11 mouse cellular contexts compared by ENCODE assay signal in the genomic region with DNA sequence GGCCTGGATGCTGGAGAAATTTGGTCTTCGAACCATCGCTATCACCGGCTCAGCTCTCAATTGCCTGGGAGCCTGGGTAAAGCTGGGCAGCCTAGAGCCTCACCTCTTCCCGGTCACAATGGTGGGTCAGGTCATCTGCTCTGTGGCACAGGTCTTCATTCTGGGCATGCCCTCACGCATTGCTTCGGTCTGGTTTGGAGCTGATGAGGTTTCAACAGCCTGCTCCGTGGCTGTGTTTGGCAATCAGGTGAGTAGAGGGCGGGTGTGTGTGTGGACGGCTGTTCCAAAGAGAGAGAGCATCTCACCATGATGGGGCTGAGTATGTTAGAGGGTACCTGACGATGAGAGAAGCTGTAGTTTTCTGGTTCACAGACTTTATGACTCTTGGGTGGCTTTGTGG. TPM values are rescaled to one million over a fixed set of nuclear protein-coding genes. Genes with fewer than 3 reads are reported as not detected.
DNase-seq lines count a peak whose midpoint lies in the region; ATAC-seq and TF ChIP-seq lines count a peak whose summit lies in the region.
"Had no signal": no experiment of that assay in that cellular context is flagged by ENCODE, and none has a peak within 500 bp of the region (broad histone marks: within the 10 kb centered on the region; RNA-seq: fewer than 3 reads in every experiment).

No protein-coding gene starts in this region.

- peaks cover 16% of the 10 kb centered on the region for H3K4me1 ChIP-seq in heart, embryonic 15.5 days (replicated peaks)
- peaks cover 17% of the 10 kb centered on the region for H3K4me1 ChIP-seq in midbrain, embryonic 10.5 days
- no peaks in the 10 kb centered on the region; the same call in 1 of the 2 replicates for H3K4me1 ChIP-seq in midbrain, embryonic 11.5 days (ENCODE audit: control insufficient read depth, insufficient read depth, low read length)
- H3K4me1 ChIP-seq in liver, embryonic 12.5 days: peaks cover 11% of the 10 kb centered on the region
- H3K4me1 ChIP-seq in stomach, embryonic 14.5 days (ENCODE audit: control insufficient read depth, insufficient read depth, low read length): peaks cover 3% of the 10 kb centered on the region; the same call in 1 of the 2 replicates
- peaks cover 11% of the 10 kb centered on the region for H3K4me1 ChIP-seq in thymus, adult 2 months (replicated peaks; ENCODE audit: control insufficient read depth, insufficient read depth, low read length)

- H3K36me3 ChIP-seq in heart, embryonic 15.5 days: no peaks in the 10 kb centered on the region
- no peaks in the 10 kb centered on the region for H3K36me3 ChIP-seq in midbrain, embryonic 10.5 days
- no peaks in the 10 kb centered on the region for H3K36me3 ChIP-seq in midbrain, embryonic 11.5 days (ENCODE audit: control insufficient read depth, insufficient read depth, low read length)
- no peaks in the 10 kb centered on the region for H3K36me3 ChIP-seq in liver, embryonic 12.5 days
- no peaks in the 10 kb centered on the region for H3K36me3 ChIP-seq in stomach, embryonic 14.5 days (ENCODE audit: control insufficient read depth, insufficient read depth, low read length)
- H3K36me3 ChIP-seq in thymus, adult 2 months (ENCODE audit: control insufficient read depth, insufficient read depth, low read length): no peaks in the 10 kb centered on the region
- H3K36me3 ChIP-seq: G1E had no signal

- H3K27me3 ChIP-seq in heart, embryonic 15.5 days: peaks cover 23% of the 10 kb centered on the region
- peaks cover 35% of the 10 kb centered on the region for H3K27me3 ChIP-seq in midbrain, embryonic 10.5 days (ENCODE audit: low read depth, poor library complexity, severe bottlenecking)
- peaks cover 11% of the 10 kb centered on the region for H3K27me3 ChIP-seq in midbrain, embryonic 11.5 days (ENCODE audit: control insufficient read depth, insufficient read depth, low read length)
- H3K27me3 ChIP-seq in liver, embryonic 12.5 days (replicated peaks): peaks cover 43% of the 10 kb centered on the region
- no peaks in the 10 kb centered on the region for H3K27me3 ChIP-seq in stomach, embryonic 14.5 days (ENCODE audit: control insufficient read depth, insufficient read depth, low read length)
- no peaks in the 10 kb centered on the region for H3K27me3 ChIP-seq in thymus, adult 2 months (ENCODE audit: control insufficient read depth, insufficient read depth, low read length)

- 0 out of 2 replicates have a peak overlapping the region, but pooled peaks have one; percentile 8 for H3K9ac ChIP-seq in heart, embryonic 15.5 days
- H3K9ac ChIP-seq in midbrain, embryonic 11.5 days (ENCODE audit: low read length): no peak overlapping the region
- no peak overlapping the region for H3K9ac ChIP-seq in liver, embryonic 12.5 days
- H3K9ac ChIP-seq in stomach, embryonic 14.5 days (replicated peaks; ENCODE audit: low read depth, low read length): no peak overlapping the region

- 80% methylated on average over 10 of the region's 10 CpGs for WGBS in heart, embryonic 15.5 days
- WGBS in midbrain, embryonic 10.5 days: 92% methylated on average over 10 of the region's 10 CpGs
- WGBS in midbrain, embryonic 11.5 days: 92% methylated on average over 10 of the region's 10 CpGs
- WGBS in liver, embryonic 12.5 days (ENCODE audit: insufficient replicate concordance): 72% methylated on average over 10 of the region's 10 CpGs
- 77% methylated on average over 10 of the region's 10 CpGs for WGBS in stomach, embryonic 14.5 days
- WGBS in thymus, adult 2 months: 88% methylated on average over 10 of the region's 10 CpGs

- no peak for ATAC-seq in heart, embryonic 15.5 days (replicated peaks; ENCODE audit: insufficient number of reproducible peaks, insufficient read depth, low FRiP score, low read depth)
- ATAC-seq in midbrain, embryonic 11.5 days (ENCODE audit: low FRiP score): no peak
- no peak for ATAC-seq in liver, embryonic 12.5 days
- no peak for ATAC-seq in stomach, embryonic 14.5 days (ENCODE audit: insufficient number of reproducible peaks, insufficient read depth, low FRiP score, low read depth)

- H3K4me3 ChIP-seq in heart, embryonic 15.5 days: peak overlapping the region; percentile 61
- peak overlapping the region; percentile 62; the same call in 1 of the 2 replicates for H3K4me3 ChIP-seq in midbrain, embryonic 10.5 days
- H3K4me3 ChIP-seq in midbrain, embryonic 11.5 days (ENCODE audit: low read depth, low read length): no peak overlapping the region
- H3K4me3 ChIP-seq in liver, embryonic 12.5 days: no peak overlapping the region; the same call in 1 of the 2 replicates
- no peak overlapping the region for H3K4me3 ChIP-seq in stomach, embryonic 14.5 days (ENCODE audit: low read depth, low read length)
- no peak overlapping the region for H3K4me3 ChIP-seq in thymus, adult 2 months (ENCODE audit: control insufficient read depth, insufficient read depth, low read length)

- no peak for TF ChIP-seq POLR2A in thymus, adult 2 months (IDR thresholded peaks at IDR 0.05; ENCODE audit: control insufficient read depth, extremely low read depth, insufficient read depth, low read length, poor library complexity)

- TF ChIP-seq CTCF in thymus, adult 2 months (IDR thresholded peaks at IDR 0.05; ENCODE audit: borderline replicate concordance, control insufficient read depth, extremely low read depth, insufficient read depth, low read length, poor library complexity): no peak

- no peak for DNase-seq in heart, adult 18-20 months
- no peak for DNase-seq in midbrain, embryonic 10.5 days (ENCODE audit: low spot score)
- no peak for DNase-seq in midbrain, embryonic 11.5 days (ENCODE audit: low spot score, missing footprints)
- DNase-seq in adrenal gland, postnatal 25 days: no peak
- DNase-seq in thymus, adult 2 months: no peak
- DNase-seq: adrenal gland, adult 8-10 months; cerebellum, postnatal 14 days had no signal

- no peak overlapping the region for H3K27ac ChIP-seq in heart, embryonic 15.5 days
- H3K27ac ChIP-seq in midbrain, embryonic 10.5 days (replicated peaks): no peak overlapping the region
- no peak overlapping the region for H3K27ac ChIP-seq in midbrain, embryonic 11.5 days (ENCODE audit: low read depth, low read length)
- no peak overlapping the region for H3K27ac ChIP-seq in liver, embryonic 12.5 days
- no peak overlapping the region for H3K27ac ChIP-seq in stomach, embryonic 14.5 days (ENCODE audit: low read length)
- no peak overlapping the region for H3K27ac ChIP-seq in thymus, adult 2 months (ENCODE audit: control insufficient read depth, insufficient read depth, low read length)

- peak overlapping the region; percentile 96 for H3K4me2 ChIP-seq in heart, embryonic 15.5 days
- H3K4me2 ChIP-seq in midbrain, embryonic 11.5 days: no peak overlapping the region
- peak overlapping the region; percentile 77 for H3K4me2 ChIP-seq in liver, embryonic 12.5 days
- peak overlapping the region; percentile 90; the same call in 1 of the 2 replicates for H3K4me2 ChIP-seq in stomach, embryonic 14.5 days (replicated peaks; ENCODE audit: low read depth, low read length)

- H3K9me3 ChIP-seq in heart, embryonic 15.5 days (replicated peaks): no peaks in the 10 kb centered on the region
- no peaks in the 10 kb centered on the region for H3K9me3 ChIP-seq in midbrain, embryonic 10.5 days (replicated peaks)
- no peaks in the 10 kb centered on the region for H3K9me3 ChIP-seq in midbrain, embryonic 11.5 days (ENCODE audit: control insufficient read depth, low read length)
- H3K9me3 ChIP-seq in liver, embryonic 12.5 days (replicated peaks): no peaks in the 10 kb centered on the region
- H3K9me3 ChIP-seq in stomach, embryonic 14.5 days (ENCODE audit: control insufficient read depth, low read depth, low read length): no peaks in the 10 kb centered on the region
- H3K9me3 ChIP-seq: G1E had no signal

RNA-seq across cellular contexts. Expression of a gene that starts 1.0 kb away (rescaled TPM):
- polyA plus RNA-seq in heart, embryonic 15.5 days (2015; fragmentation: Nextera tagmentation; extraction: Ambion mirVana): 8.3 and 8.7 TPM in 2 replicates
- 1 to 10 TPM; 2.2 to 3.2 TPM for total RNA-seq in heart, adult 18-20 months (2021)
- polyA plus RNA-seq in midbrain, embryonic 10.5 days (2016; fragmentation: Nextera tagmentation; extraction: Ambion mirVana): 0.85 and 1.6 TPM in 2 replicates
- 1.3 and 1.7 TPM in 2 replicates for polyA plus RNA-seq in midbrain, embryonic 11.5 days (2014; fragmentation: Nextera tagmentation; extraction: Ambion mirVana)
- 3.7 and 4.3 TPM in 2 replicates for polyA plus RNA-seq in liver, embryonic 12.5 days (2016; fragmentation: Nextera tagmentation; extraction: Ambion mirVana)
- polyA plus RNA-seq in stomach, embryonic 14.5 days (2014; fragmentation: Nextera tagmentation; extraction: Ambion mirVana): 0.77 and 1.2 TPM in 2 replicates
- total RNA-seq in adrenal gland, postnatal 25 days (2021): 3.4 and 4.8 TPM in 2 replicates
- polyA plus RNA-seq in thymus, adult 2 months (2012; rRNA removed): 0.22 and 0.47 TPM in 2 replicates
- polyA plus RNA-seq: G1E had no signal

Comparison
In these comparisons a context has a peak if more than half of its experiments do, and no peak if none do; other contexts are left out.
1. H3K4me3 ChIP-seq: peak in heart, embryonic 15.5 days (single experiment) and midbrain, embryonic 10.5 days (single experiment); none in midbrain, embryonic 11.5 days (single experiment), liver, embryonic 12.5 days (single experiment), stomach, embryonic 14.5 days (single experiment) and thymus, adult 2 months (single experiment).